Mouse (Mus musculus): ENCODE results near the gene Scgb2b11. TPM values are rescaled to one million over a fixed set of nuclear protein-coding genes. Genes with fewer than 3 reads are reported as not detected.
"Not testable (repeated sequence)": the region's sequence is repeated elsewhere in the genome, so short reads cannot be mapped to it uniquely, and the experiment has no call there.

Scgb2b11 gene
- polyA plus RNA-seq (2015; fragmentation: Nextera tagmentation; extraction: Ambion mirVana), result not detected in 2 replicates

DNA sequence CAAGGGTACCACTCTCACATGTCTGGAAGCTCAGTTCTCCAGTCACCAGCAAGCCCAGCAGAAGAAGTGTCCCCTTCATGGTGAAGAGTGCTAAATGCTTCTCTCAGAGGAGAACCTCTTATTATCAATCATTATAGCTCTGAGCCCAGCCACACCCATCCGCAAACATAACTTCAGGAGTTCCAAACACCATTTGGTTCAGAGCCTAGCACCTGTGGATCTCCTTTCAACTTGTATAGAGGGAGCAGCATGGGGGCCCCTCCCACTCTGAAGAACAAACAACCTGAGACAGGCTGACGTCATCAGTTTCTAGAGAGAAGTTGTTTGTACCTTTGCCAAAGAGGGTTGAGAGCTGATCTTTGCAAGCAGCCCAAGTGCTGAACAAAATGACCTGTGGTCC, at the start of gene Scgb2b11:
Scgb2b11 (minus strand) TSS at position 101 of the 400 bp plus-strand sequence.
- H3K27ac ChIP-seq (ENCODE audit: low read length); H3K9ac ChIP-seq (ENCODE audit: low read length); H3K9me3 ChIP-seq (replicated peaks; ENCODE audit: control insufficient read depth, low read length); H3K4me3 ChIP-seq (ENCODE audit: low read length); H3K27me3 ChIP-seq (ENCODE audit: control insufficient read depth, insufficient read depth, low read length); H3K36me3 ChIP-seq (ENCODE audit: control insufficient read depth, insufficient read depth); H3K4me2 ChIP-seq (ENCODE audit: low read depth, low read length); H3K4me1 ChIP-seq (ENCODE audit: control insufficient read depth, insufficient read depth, low read length); ATAC-seq (replicated peaks; ENCODE audit: extremely low read depth, insufficient read depth, low FRiP score): not testable (repeated sequence)
- WGBS, result 85% methylated on average over 1 of the region's 2 CpGs

DNA sequence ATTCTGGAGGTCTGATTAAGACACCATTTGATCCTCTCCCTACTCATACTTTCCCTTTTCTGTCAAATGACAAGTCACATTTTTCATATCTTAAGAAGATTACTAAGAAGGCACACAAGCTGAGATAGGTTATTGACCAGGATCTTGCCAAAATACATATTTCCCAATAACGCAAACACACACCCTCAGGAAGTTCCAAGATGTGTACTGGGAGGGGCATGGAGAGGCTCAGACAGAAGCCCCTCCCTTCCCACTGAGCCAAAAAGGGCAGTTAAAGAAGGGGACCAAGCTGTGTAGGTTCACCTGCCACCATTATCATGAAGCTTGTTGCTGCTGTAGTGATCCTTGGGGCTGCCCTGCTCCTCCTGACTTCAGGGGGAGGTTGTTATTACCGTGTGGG, 11.6 kb upstream of the Scgb2b11 start, which contains the start of gene Scgb1b11:
Scgb1b11 (plus strand) TSS at position 301 of the 400 bp plus-strand sequence.
- not testable (repeated sequence) for H3K36me3 ChIP-seq (ENCODE audit: control insufficient read depth, insufficient read depth); H3K9me3 ChIP-seq (replicated peaks; ENCODE audit: control insufficient read depth, low read length); H3K27ac ChIP-seq (ENCODE audit: low read length); H3K4me1 ChIP-seq (ENCODE audit: control insufficient read depth, insufficient read depth, low read length); H3K4me2 ChIP-seq (ENCODE audit: low read depth, low read length); H3K9ac ChIP-seq (ENCODE audit: low read length); H3K27me3 ChIP-seq (ENCODE audit: control insufficient read depth, insufficient read depth, low read length); ATAC-seq (replicated peaks; ENCODE audit: extremely low read depth, insufficient read depth, low FRiP score); H3K4me3 ChIP-seq (ENCODE audit: low read length)
- WGBS, result no CpG with 5 or more reads among the region's 2 CpGs

Other genes with a start within 250 kb of the Scgb2b11 start
- gene Scgb1b10, start 110.3 kb downstream of the Scgb2b11 start, polyA plus RNA-seq (2015; fragmentation: Nextera tagmentation; extraction: Ambion mirVana), result not detected in 2 replicates
- not detected in 2 replicates for gene Scgb1b11, start 11.7 kb upstream of the Scgb2b11 start, polyA plus RNA-seq (2015; fragmentation: Nextera tagmentation; extraction: Ambion mirVana)
- gene Scgb2b12, start 116.1 kb upstream of the Scgb2b11 start, polyA plus RNA-seq (2015; fragmentation: Nextera tagmentation; extraction: Ambion mirVana), result not detected in 2 replicates
- not detected in 2 replicates for gene Scgb1b12, start 123.0 kb upstream of the Scgb2b11 start, polyA plus RNA-seq (2015; fragmentation: Nextera tagmentation; extraction: Ambion mirVana)
- gene Scgb1b29, start 230.4 kb upstream of the Scgb2b11 start, polyA plus RNA-seq (2015; fragmentation: Nextera tagmentation; extraction: Ambion mirVana), result not detected in 2 replicates